Mouse (Mus musculus): ENCODE results near the gene Scamp3.
"Not testable (repeated sequence)": the region's sequence is repeated elsewhere in the genome, so short reads cannot be mapped to it uniquely, and the experiment has no call there.

Gene Scamp3

GRCm38 (mm10) chr3:89177242-89178106, at the start of gene Scamp3:
Scamp3 (plus strand) TSS chr3:89177473.
- DNase-seq (ENCODE audit: low spot score) = peak; percentile 89

GRCm38 (mm10) chr3:89129908-89130307, 47.4 kb upstream of the Scamp3 start:
- DNase-seq (ENCODE audit: low spot score) = no peak

- peak; percentile 59 for DNase-seq (ENCODE audit: low spot score)
Observed at GRCm38 (mm10) chr3:89131816-89132215, 45.5 kb upstream of the Scamp3 start.

- peak; percentile 24 for DNase-seq (ENCODE audit: low spot score)
Observed at GRCm38 (mm10) chr3:89132285-89133062, 44.8 kb upstream of the Scamp3 start.

GRCm38 (mm10) chr3:89133063-89133450, 44.2 kb upstream of the Scamp3 start:
- DNase-seq (ENCODE audit: low spot score) = no peak

- no peak for DNase-seq (ENCODE audit: low spot score)
Observed at GRCm38 (mm10) chr3:89133752-89134151, 43.5 kb upstream of the Scamp3 start.

GRCm38 (mm10) chr3:89135958-89136357, 41.3 kb upstream of the Scamp3 start, which contains the start of gene Pklr:
Pklr (plus strand) TSS chr3:89136142.
- no peak for DNase-seq (ENCODE audit: low spot score)

- DNase-seq (ENCODE audit: low spot score) = no peak
Observed at GRCm38 (mm10) chr3:89136365-89136764, 40.9 kb upstream of the Scamp3 start.

- no peak for DNase-seq (ENCODE audit: low spot score)
Observed at GRCm38 (mm10) chr3:89144821-89145220, 32.5 kb upstream of the Scamp3 start.

GRCm38 (mm10) chr3:89145566-89145965, 31.7 kb upstream of the Scamp3 start:
- no peak for DNase-seq (ENCODE audit: low spot score)

- DNase-seq (ENCODE audit: low spot score) = no peak
Observed at GRCm38 (mm10) chr3:89147101-89147978, 29.9 kb upstream of the Scamp3 start.

- no peak for DNase-seq (ENCODE audit: low spot score)
Observed at GRCm38 (mm10) chr3:89147979-89148311, 29.3 kb upstream of the Scamp3 start.

GRCm38 (mm10) chr3:89148567-89148966, 28.7 kb upstream of the Scamp3 start:
- no peak for DNase-seq (ENCODE audit: low spot score)

- no peak for DNase-seq (ENCODE audit: low spot score)
Observed at GRCm38 (mm10) chr3:89152084-89152835, 25.0 kb upstream of the Scamp3 start.

- no peak for DNase-seq (ENCODE audit: low spot score)
Observed at GRCm38 (mm10) chr3:89156951-89157350, 20.3 kb upstream of the Scamp3 start.

- no peak for DNase-seq (ENCODE audit: low spot score)
Observed at GRCm38 (mm10) chr3:89158651-89159050, 18.6 kb upstream of the Scamp3 start.

GRCm38 (mm10) chr3:89159211-89159610, 18.1 kb upstream of the Scamp3 start:
- no peak for DNase-seq (ENCODE audit: low spot score)

- no peak for DNase-seq (ENCODE audit: low spot score)
Observed at GRCm38 (mm10) chr3:89159616-89160344, 17.5 kb upstream of the Scamp3 start, which contains the start of gene Hcn3. Hcn3 (minus strand) TSS chr3:89160196.

- not testable (repeated sequence) for DNase-seq (ENCODE audit: low spot score)
Observed at GRCm38 (mm10) chr3:89161207-89161606, 16.1 kb upstream of the Scamp3 start.

- DNase-seq (ENCODE audit: low spot score) = no peak
Observed at GRCm38 (mm10) chr3:89161786-89162185, 15.5 kb upstream of the Scamp3 start.

GRCm38 (mm10) chr3:89163123-89163522, 14.2 kb upstream of the Scamp3 start:
- DNase-seq (ENCODE audit: low spot score) = no peak

Measured in left cerebral cortex, adult 11 months (tissue).